Mouse (Mus musculus): ENCODE measurements at regions not wholly inside any gene's neighbourhood (a gene's known extent, or its start where the extent isn't known, plus 50 kb on each side); places are given as distances from the start of the nearest gene placed in this dataset.

- peak; percentile 93 for ATAC-seq
Observed at GRCm38 (mm10) chr14:25377900-25378716, 80.9 kb upstream of the Zmiz1 start.

GRCm38 (mm10) chr14:25378717-25379224 lies 80.2 kb upstream of the Zmiz1 start:
- ATAC-seq: peak; percentile 46

DNA sequence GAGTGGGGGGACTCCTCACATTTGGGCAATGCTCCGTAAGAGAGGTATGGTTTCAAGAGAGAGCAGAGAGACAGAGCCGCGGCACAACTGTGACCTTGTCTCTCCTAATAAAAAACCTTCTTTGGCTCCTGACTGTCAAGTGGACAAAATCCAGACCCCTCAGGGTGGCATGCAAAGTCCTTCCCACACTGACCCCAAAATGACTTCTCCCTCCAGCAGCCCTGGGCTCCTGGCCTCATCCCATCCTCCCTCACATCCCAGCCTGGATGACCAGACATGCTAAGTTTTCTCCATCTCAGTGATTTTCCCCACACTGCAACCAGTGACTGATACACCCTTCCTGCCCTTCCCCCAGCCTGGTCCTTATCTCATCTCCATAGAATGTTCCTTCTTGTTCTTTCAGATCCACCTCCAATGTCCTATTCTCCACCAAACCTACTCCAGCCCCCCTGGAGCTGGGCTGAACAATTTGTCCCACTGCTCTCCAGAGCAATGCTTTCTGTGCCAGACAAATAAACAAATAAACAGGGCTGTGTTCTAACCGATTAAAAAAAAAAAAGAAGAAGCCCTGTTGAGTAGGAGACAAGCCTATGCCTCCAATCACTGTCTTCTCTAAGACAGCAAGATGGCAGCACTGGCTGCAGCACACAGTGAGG lies 75.7 kb upstream of the Zmiz1 start:
- ATAC-seq: no peak

DNA sequence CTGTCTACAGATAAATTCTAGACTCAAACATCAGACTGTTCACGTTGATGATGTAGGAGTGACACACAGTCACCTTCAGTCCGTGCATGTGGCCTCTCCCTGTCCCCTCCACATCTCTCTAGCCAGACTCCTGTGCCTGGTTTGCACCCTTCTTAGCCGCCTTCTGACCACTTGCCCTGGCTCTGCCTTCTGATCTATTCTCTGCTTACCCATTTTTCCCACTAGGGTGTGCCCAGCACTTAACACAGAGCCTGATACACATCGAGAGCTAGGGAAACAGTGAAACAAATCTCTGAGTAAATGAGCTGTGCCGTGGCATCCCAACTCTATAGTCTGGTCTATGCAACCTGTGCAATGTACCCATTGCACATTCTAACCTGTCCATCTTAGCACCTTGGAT lies 73.3 kb upstream of the Zmiz1 start:
- no peak for ATAC-seq

DNA sequence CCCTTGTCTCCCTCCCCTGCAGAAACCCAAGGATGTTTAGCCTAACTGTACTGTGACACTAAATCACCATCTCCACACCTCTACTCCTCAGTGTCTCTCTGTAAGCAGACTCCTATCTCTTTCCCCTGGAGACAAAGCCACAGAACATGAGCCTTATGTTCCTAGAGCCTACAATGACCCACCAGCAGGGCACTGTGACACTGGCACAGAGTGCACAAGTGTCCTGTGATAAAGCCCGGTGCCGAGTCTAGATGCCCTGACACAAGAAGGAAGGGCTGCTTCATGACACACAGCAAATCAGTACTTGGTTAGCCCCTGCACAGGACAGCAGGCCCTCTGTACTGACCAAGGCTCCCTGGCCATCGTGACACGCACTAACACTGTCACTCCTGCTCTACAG lies 71.2 kb upstream of the Zmiz1 start:
- ATAC-seq: no peak

GRCm38 (mm10) chr14:25389314-25389713 lies 69.7 kb upstream of the Zmiz1 start:
- ATAC-seq: no peak

DNA sequence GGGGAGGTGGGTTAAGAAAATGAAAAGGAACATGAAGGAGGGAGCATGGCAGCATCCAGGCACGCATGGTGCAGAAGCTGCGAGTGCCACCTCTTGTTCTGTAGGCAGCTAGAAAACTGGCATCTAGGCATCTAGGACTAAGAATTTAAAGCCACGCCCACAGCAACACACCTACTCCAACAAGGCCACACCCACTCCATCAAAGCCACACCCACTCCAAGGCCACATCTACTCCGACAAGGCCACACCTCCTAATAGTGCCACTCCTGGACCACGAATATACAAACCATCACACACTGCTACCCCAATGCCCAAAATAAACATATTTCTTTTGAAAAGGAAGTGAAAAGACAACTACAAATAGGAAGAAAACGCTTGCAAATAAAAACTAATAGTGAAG lies 66.6 kb upstream of the Zmiz1 start:
- ATAC-seq: peak; percentile 43

DNA sequence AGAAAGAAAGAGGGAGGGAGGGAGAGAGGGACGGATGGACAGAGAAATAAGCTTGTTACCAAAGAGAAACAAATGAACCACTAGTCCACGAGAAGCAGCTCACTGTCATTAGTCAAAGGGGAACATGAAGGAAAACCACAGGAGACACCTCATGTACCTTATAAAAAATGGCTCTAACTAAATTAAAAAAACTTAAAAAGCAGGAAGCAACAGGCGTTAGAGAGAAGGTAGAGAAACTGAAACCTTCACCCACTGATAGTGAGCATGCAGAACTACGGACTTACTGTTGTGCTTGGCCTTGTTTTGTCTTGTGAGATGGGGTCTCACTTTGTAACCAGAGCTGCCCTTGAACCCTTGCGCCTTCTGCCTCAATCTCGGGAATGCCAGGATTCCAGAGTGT lies 66.0 kb upstream of the Zmiz1 start:
- ATAC-seq: peak; percentile 50

DNA sequence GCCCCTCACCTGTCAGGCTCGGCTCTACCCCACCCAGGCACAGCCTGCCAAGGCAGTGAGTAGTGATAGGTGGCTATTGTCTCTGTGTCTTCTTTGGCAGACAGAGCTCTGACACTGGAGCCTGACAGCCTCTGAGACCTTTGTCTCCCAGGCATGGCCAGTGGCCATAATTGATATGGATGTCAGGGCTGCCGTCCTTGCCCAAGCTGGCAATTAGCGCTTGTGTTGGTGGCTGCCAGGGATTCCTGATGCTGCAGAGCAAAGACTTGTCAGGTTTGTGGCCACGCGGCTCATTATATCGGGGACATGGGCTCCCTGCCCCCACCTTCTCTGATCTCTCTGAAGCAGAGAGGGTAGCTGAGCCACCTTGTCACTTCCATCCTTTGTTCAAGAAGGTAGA lies 64.1 kb upstream of the Zmiz1 start:
- no peak for ATAC-seq

- ATAC-seq: no peak
Observed at GRCm38 (mm10) chr14:25396990-25397531, 61.9 kb upstream of the Zmiz1 start.

- no peak for ATAC-seq
Observed at GRCm38 (mm10) chr14:25397751-25398150, 61.2 kb upstream of the Zmiz1 start.

- no peak for ATAC-seq
Observed at GRCm38 (mm10) chr14:25398745-25399144, 60.2 kb upstream of the Zmiz1 start.

DNA sequence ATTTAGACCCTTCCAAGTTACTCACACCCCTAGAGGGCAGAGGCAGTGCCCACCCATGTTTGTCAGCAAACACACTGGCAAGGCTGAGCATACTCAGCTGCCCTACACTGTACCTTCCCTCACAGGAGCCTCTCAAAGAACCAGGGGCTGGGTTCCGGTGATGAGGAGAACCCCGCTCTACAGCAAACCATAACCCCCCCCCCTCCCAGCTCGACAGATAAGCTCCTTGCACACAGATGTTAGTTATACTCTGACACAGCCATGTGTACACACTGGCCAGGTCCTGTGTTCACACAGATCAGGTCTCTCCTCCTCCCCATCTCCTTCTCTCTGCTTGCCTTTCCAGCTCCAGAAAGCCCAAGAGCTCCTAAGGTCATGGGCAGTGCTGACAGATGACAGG lies 59.7 kb upstream of the Zmiz1 start:
- no peak for ATAC-seq

DNA sequence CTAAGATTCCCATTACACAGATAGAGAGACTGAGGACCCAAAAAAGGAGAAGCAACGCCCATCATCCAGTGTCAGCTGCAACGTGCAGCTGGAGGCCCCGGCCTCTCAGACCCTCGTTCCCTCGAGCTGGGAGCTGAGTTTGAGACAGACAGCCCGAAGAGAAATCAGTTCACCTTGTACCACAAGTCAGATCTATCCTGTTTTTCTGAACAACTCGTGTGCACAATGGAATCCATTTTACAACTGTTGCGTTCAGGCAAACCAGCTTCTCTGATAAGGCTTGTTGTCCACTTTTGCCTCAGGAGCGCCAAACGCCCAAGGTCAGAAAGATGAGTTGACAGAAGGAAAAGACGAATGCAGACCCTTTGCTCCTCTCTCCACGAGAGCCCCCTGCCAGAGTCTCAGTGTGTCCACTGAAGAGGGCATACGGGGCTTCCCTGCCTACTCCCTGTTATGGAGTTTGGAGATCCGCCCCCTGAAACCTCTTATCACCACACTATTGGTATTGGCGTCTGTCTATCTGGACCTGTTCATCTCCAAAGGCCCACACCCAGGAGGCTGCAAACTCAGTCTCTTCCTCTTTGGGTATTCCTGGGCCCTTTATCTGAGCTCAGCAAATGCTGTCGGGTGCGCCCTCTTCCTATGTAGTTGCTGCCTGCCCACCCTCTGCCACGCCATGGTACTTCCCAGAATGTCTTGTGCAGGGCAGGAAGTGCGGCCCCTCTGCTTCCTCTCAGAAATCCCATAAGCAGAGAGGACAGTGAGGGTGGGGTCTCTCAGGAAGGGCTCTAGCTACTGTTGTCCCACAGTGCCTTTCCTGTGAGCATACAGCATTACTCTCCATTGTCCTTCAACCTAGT lies 57.7 kb upstream of the Zmiz1 start:
- no peak for ATAC-seq

DNA sequence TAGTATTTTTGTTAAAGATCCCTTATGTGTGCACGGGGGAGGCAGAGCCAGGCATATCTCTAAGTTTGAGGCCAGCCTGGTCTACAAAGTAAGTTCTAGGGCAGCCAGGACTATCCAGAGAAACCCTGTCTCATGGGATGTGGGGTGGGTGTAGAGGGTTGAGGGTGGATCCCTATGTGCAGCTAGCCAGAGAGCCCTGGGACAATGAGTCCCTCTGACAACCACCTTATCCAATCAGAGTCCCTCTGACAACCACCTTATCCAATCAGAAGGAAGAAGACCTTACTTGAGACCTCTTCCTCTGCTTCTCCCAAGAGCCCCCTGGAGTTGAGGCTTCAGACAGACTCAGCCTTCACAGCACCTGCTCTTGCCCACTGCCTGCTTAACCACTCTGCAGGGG lies 56.6 kb upstream of the Zmiz1 start:
- ATAC-seq: no peak

DNA sequence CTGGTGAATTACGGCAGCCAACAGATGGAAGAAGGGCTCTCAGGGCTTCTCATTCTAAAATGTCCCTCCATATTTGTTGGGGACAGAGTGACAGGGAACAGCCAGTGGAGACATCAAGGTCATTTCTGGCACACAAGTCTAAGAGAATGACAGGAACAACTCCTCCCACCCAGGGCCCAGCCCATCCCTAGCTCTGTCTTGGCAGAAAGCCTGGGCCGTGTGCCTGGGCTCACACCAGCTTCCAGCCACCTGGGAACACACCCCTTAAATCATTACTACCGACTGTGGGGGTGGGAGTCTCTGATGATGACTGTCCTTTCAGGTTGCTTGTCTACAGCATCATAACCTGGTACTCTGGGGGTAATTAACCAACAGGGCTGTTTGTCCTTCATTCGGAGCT lies 53.8 kb upstream of the Zmiz1 start:
- no peak for ATAC-seq

- no peak for ATAC-seq
Observed at GRCm38 (mm10) chr14:25406059-25406458, 52.9 kb upstream of the Zmiz1 start.

- ATAC-seq: no peak
Observed at GRCm38 (mm10) chr14:25406613-25407012, 52.4 kb upstream of the Zmiz1 start.

GRCm38 (mm10) chr14:25407111-25407510 lies 51.9 kb upstream of the Zmiz1 start:
- no peak for ATAC-seq
